Mouse (Mus musculus): Measurements from ENCODE around the gene Mcm5.

GRCm38 (mm10) chr8:75083846-75084245 lies 25.5 kb upstream of the Mcm5 start:
- peak; percentile 52 for TF ChIP-seq EP300 (optimal IDR thresholded peaks at IDR 0.05)
- TF ChIP-seq CTCF (IDR thresholded peaks at IDR 0.05; ENCODE audit: low read depth): peak; percentile 17; the same call in 1 of the 2 replicates
